Mouse (Mus musculus) forebrain, embryonic 14.5 days (tissue): ENCODE data around the gene Olfr693. TPM values are rescaled to one million over a fixed set of nuclear protein-coding genes. Genes with fewer than 3 reads are reported as not detected.
"Not testable (repeated sequence)": the region's sequence is repeated elsewhere in the genome, so short reads cannot be mapped to it uniquely, and the experiment has no call there.

Experiments
- ATAC-seq: fragments of 200-750 bp; cut with Nextera tagmentation; 2 replicates; pipeline ENCODE4 v1.8.0; 2017; ENCODE audit warnings: mild to moderate bottlenecking, moderate library complexity
- DNase-seq: peaks from one replicate; pipeline ENCODE4 v3.0.0-alpha.2; 2015; ENCODE audit warnings: low spot score
- H3K27ac ChIP-seq: fragments of 300-500 bp; sonication (generic); 2 replicates; pipeline ENCODE4 v1.5.1; 2014; ENCODE audit warnings: low read depth, mild to moderate bottlenecking, control low read depth, low read length, moderate library complexity
- H3K27me3 ChIP-seq: fragments of 300-500 bp; sonication (generic); replicated peaks from 2 replicates; pipeline ENCODE4 v1.6.1; 2014; ENCODE audit warnings: low read length, control low read depth, mixed read lengths; ENCODE audit not compliant: control insufficient read depth, insufficient read depth
- H3K36me3 ChIP-seq: fragments of 300-500 bp; sonication (generic); 2 replicates; pipeline ENCODE4 v1.6.1; 2014; ENCODE audit warnings: low read length, control low read depth; ENCODE audit not compliant: control insufficient read depth, insufficient read depth
- H3K4me1 ChIP-seq: fragments of 300-500 bp; sonication (generic); 2 replicates; pipeline ENCODE4 v1.6.1; 2014; ENCODE audit warnings: antibody characterized with exemption, low read length, control low read depth; ENCODE audit not compliant: control insufficient read depth, insufficient read depth
- H3K4me2 ChIP-seq: fragments of 300-500 bp; sonication (generic); 2 replicates; pipeline ENCODE4 v1.6.1; 2014; ENCODE audit warnings: mild to moderate bottlenecking, control low read depth, low read length
- H3K4me3 ChIP-seq: fragments of 300-500 bp; sonication (generic); 2 replicates; pipeline ENCODE4 v1.5.1; 2014; ENCODE audit warnings: low read depth, low read length, control low read depth
- H3K9ac ChIP-seq: fragments of 300-500 bp; sonication (generic); 2 replicates; pipeline ENCODE4 v1.6.1; 2014; ENCODE audit warnings: mild to moderate bottlenecking, low read length, control low read depth, moderate library complexity
- H3K9me3 ChIP-seq: fragments of 300-500 bp; sonication (generic); replicated peaks from 2 replicates; pipeline ENCODE4 v1.6.1; 2016; ENCODE audit warnings: low read length, control low read depth, mixed read lengths; ENCODE audit not compliant: control insufficient read depth
- WGBS: fragments of 180-500 bp; shearing (Covaris S2); extraction: QIAGEN DNeasy Blood & Tissue Kit; methylation state at CpG from one replicate; pipeline ENCODE4 v1.1.7; 2014; 5-methylcytosine and 5-hydroxymethylcytosine counted together
- polyA plus RNA-seq: library from polyadenylated mRNA; unstranded; fragments of >200 nt; fragmentation: Nextera tagmentation; extraction: Ambion mirVana; gene quantifications from 2 replicates; pipeline ENCODE4 v1.2.1, GENCODE M21; 2014

The Olfr693 gene
- not detected in 2 replicates for polyA plus RNA-seq

- Histone ChIP-seq H3K4me1 (no peaks in the 10 kb centered on the region), H3K27me3 (no peaks in the 10 kb centered on the region), H3K9me3 (no peaks in the 10 kb centered on the region), H3K4me2 (no peak within 1 kb of the TSS), H3K27ac (no peak within 1 kb of the TSS), H3K36me3 (no peaks in the 10 kb centered on the region), H3K4me3 (no peak within 1 kb of the TSS), H3K9ac (no peak within 1 kb of the TSS)
- DNase-seq (no peak), ATAC-seq (no peak)
Measured at GRCm38 (mm10) chr7:106680484-106680883, at the start of gene Olfr693. Gene Olfr693, minus strand, starts transcription at chr7:106680584.

GRCm38 (mm10) chr7:106725654-106726053, 45.3 kb upstream of the Olfr693 start:
- not testable (repeated sequence) for H3K27me3 ChIP-seq, ATAC-seq, H3K4me3 ChIP-seq, DNase-seq, H3K27ac ChIP-seq, H3K4me1 ChIP-seq, H3K9ac ChIP-seq, H3K9me3 ChIP-seq, H3K36me3 ChIP-seq, H3K4me2 ChIP-seq
- 92% methylated on average over 2 of the region's 2 CpGs for WGBS

GRCm38 (mm10) chr7:106716296-106716695, 35.9 kb upstream of the Olfr693 start, which contains the start of gene Olfr695:
Gene Olfr695, minus strand, starts transcription at chr7:106716396.
- Histone ChIP-seq H3K4me1 (no peaks in the 10 kb centered on the region), H3K4me2 (no peak within 1 kb of the TSS), H3K27ac (no peak within 1 kb of the TSS), H3K4me3 (no peak within 1 kb of the TSS), H3K27me3 (no peaks in the 10 kb centered on the region), H3K9ac (no peak within 1 kb of the TSS), H3K36me3 (no peaks in the 10 kb centered on the region), H3K9me3 (no peaks in the 10 kb centered on the region)
- no peak for DNase-seq
- ATAC-seq = no peak

- 92% methylated on average over 6 of the region's 6 CpGs for WGBS
- no peaks in the 10 kb centered on the region for H3K27me3 ChIP-seq
- H3K4me3 ChIP-seq = no peak overlapping the region
- H3K4me2 ChIP-seq = no peak overlapping the region
- DNase-seq (no peak), ATAC-seq (no peak)
- no peak overlapping the region for H3K9ac ChIP-seq
- no peaks in the 10 kb centered on the region for H3K4me1 ChIP-seq
- H3K9me3 ChIP-seq = no peaks in the 10 kb centered on the region
- no peak overlapping the region for H3K27ac ChIP-seq
- no peaks in the 10 kb centered on the region for H3K36me3 ChIP-seq
Measured at GRCm38 (mm10) chr7:106711463-106711862, 31.1 kb upstream of the Olfr693 start.

- DNase-seq, H3K4me3 ChIP-seq, ATAC-seq, H3K36me3 ChIP-seq, H3K9me3 ChIP-seq, H3K27ac ChIP-seq, H3K27me3 ChIP-seq, H3K9ac ChIP-seq, H3K4me1 ChIP-seq, H3K4me2 ChIP-seq: not testable (repeated sequence)
- WGBS = 90% methylated on average over 10 of the region's 10 CpGs
Measured at GRCm38 (mm10) chr7:106707705-106708104, 27.3 kb upstream of the Olfr693 start.

GRCm38 (mm10) chr7:106696891-106697290, 16.5 kb upstream of the Olfr693 start:
- H3K9me3 ChIP-seq = no peaks in the 10 kb centered on the region
- H3K4me2 ChIP-seq = no peak overlapping the region
- H3K36me3 ChIP-seq = no peaks in the 10 kb centered on the region
- DNase-seq = no peak
- H3K4me3 ChIP-seq = no peak overlapping the region
- no peak overlapping the region for H3K9ac ChIP-seq
- H3K4me1 ChIP-seq = no peaks in the 10 kb centered on the region
- H3K27me3 ChIP-seq = no peaks in the 10 kb centered on the region
- 85% methylated on average over 1 of the region's 1 CpGs for WGBS
- H3K27ac ChIP-seq = no peak overlapping the region
- ATAC-seq = no peak

GRCm38 (mm10) chr7:106692976-106693375, 12.6 kb upstream of the Olfr693 start:
- H3K9ac ChIP-seq = no peak overlapping the region
- H3K36me3 ChIP-seq = no peaks in the 10 kb centered on the region
- 88% methylated on average over 3 of the region's 3 CpGs for WGBS
- H3K4me2 ChIP-seq = no peak overlapping the region
- ATAC-seq (no peak), DNase-seq (no peak)
- no peaks in the 10 kb centered on the region for H3K9me3 ChIP-seq
- no peaks in the 10 kb centered on the region for H3K4me1 ChIP-seq
- H3K27ac ChIP-seq = no peak overlapping the region
- H3K27me3 ChIP-seq = no peaks in the 10 kb centered on the region
- H3K4me3 ChIP-seq = no peak overlapping the region

- WGBS = 88% methylated on average over 1 of the region's 1 CpGs
- no peaks in the 10 kb centered on the region for H3K4me1 ChIP-seq
- no peak within 1 kb of the TSS for H3K4me2 ChIP-seq
- ATAC-seq (no peak), DNase-seq (no peak)
- H3K4me3 ChIP-seq = no peak within 1 kb of the TSS
- no peaks in the 10 kb centered on the region for H3K9me3 ChIP-seq
- no peaks in the 10 kb centered on the region for H3K27me3 ChIP-seq
- no peak within 1 kb of the TSS for H3K27ac ChIP-seq
- H3K36me3 ChIP-seq = no peaks in the 10 kb centered on the region
- H3K9ac ChIP-seq = no peak within 1 kb of the TSS
Measured at GRCm38 (mm10) chr7:106691714-106692113, 11.3 kb upstream of the Olfr693 start, which contains the start of gene Olfr694. Gene Olfr694, minus strand, starts transcription at chr7:106691814.

- H3K27ac ChIP-seq = no peak overlapping the region
- no peaks in the 10 kb centered on the region for H3K9me3 ChIP-seq
- WGBS = 94% methylated on average over 2 of the region's 2 CpGs
- no peaks in the 10 kb centered on the region for H3K27me3 ChIP-seq
- no peaks in the 10 kb centered on the region for H3K36me3 ChIP-seq
- no peaks in the 10 kb centered on the region for H3K4me1 ChIP-seq
- ATAC-seq (no peak), DNase-seq (no peak)
- H3K9ac ChIP-seq = no peak overlapping the region
- H3K4me3 ChIP-seq = no peak overlapping the region
- no peak overlapping the region for H3K4me2 ChIP-seq
Measured at GRCm38 (mm10) chr7:106685382-106685781, 5.0 kb upstream of the Olfr693 start.

- Histone ChIP-seq H3K4me1 (no peaks in the 10 kb centered on the region), H3K9ac (no peak overlapping the region), H3K27ac (no peak overlapping the region), H3K36me3 (no peaks in the 10 kb centered on the region), H3K4me3 (no peak overlapping the region), H3K4me2 (no peak overlapping the region), H3K27me3 (no peaks in the 10 kb centered on the region), H3K9me3 (no peaks in the 10 kb centered on the region)
- no peak for ATAC-seq
- no peak for DNase-seq
Measured at GRCm38 (mm10) chr7:106652344-106652652, 28.1 kb downstream of the Olfr693 start.
